Mouse (Mus musculus) hindbrain, embryonic 12.5 days (tissue): Measurements from ENCODE around the gene 6330409D20Rik. TPM values are rescaled to one million over a fixed set of nuclear protein-coding genes. Genes with fewer than 3 reads are reported as not detected.

Source experiments
- ATAC-seq: fragments of 200-750 bp; cut with Nextera tagmentation; 2 replicates; pipeline ENCODE4 v1.8.0; 2017; ENCODE audit warnings: moderate TSS enrichment; ENCODE audit not compliant: low FRiP score
- H3K27ac ChIP-seq: fragments of 300-500 bp; sonication (generic); 2 replicates; pipeline ENCODE4 v1.5.1; 2016; ENCODE audit warnings: mild to moderate bottlenecking
- H3K27me3 ChIP-seq: fragments of 300-500 bp; sonication (generic); 2 replicates; pipeline ENCODE4 v1.6.1; 2016; ENCODE audit warnings: mild to moderate bottlenecking
- H3K36me3 ChIP-seq: fragments of 300-500 bp; sonication (generic); 2 replicates; pipeline ENCODE4 v1.6.1; 2016; ENCODE audit warnings: mild to moderate bottlenecking
- H3K4me1 ChIP-seq: fragments of 300-500 bp; sonication (generic); 2 replicates; pipeline ENCODE4 v1.6.1; 2016
- H3K4me2 ChIP-seq: fragments of 300-500 bp; sonication (generic); replicated peaks from 2 replicates; pipeline ENCODE4 v1.6.1; 2016; ENCODE audit warnings: mild to moderate bottlenecking
- H3K4me3 ChIP-seq: fragments of 300-500 bp; sonication (generic); 2 replicates; pipeline ENCODE4 v1.5.1; 2016; ENCODE audit warnings: mild to moderate bottlenecking
- H3K9ac ChIP-seq: fragments of 300-500 bp; sonication (generic); 2 replicates; pipeline ENCODE4 v1.6.1; 2016; ENCODE audit warnings: mild to moderate bottlenecking, moderate library complexity
- H3K9me3 ChIP-seq: fragments of 300-500 bp; sonication (generic); replicated peaks from 2 replicates; pipeline ENCODE4 v1.6.1; 2016; ENCODE audit warnings: mild to moderate bottlenecking
- WGBS: fragments of 180-500 bp; shearing (Covaris S2); methylation state at CpG from one replicate; pipeline ENCODE4 v1.1.7; 2016; 5-methylcytosine and 5-hydroxymethylcytosine counted together
- microRNA counts: library from miRNA; unstranded; fragments of <30 nt; microRNA quantifications from one replicate; lab custom pipeline; 2017
- microRNA-seq: library from miRNA; unstranded; fragments of <30 nt; microRNA quantifications from one replicate; pipeline ENCODE4, GENCODE M21; 2017
- polyA plus RNA-seq: library from polyadenylated mRNA; unstranded; fragments of >200 nt; fragmentation: Nextera tagmentation; extraction: Ambion mirVana; gene quantifications from 2 replicates; pipeline ENCODE4 v1.2.1, GENCODE M21; 2016

6330409D20Rik gene
- polyA plus RNA-seq, 1 experiment from 2014 or later: 2.0 TPM

DNA sequence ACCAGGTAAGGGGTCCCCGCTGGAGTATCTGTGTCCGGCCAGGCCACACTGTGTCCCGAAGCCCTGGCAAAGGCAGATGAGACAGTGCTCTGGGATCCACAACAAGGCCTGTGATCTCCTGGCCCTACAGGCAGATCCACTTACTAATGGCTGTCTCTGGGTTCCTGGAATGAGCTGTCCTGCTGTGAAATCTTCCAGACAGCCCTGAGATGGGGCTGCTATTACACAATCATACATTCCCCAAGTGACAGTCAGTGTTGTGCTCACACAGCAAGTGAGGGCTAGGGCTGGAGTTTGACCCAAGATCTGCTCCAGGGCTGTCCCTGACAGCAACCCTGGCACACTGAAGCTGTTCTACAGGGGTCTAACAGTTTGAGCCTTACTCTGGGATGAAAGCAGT is 55.0 kb downstream of the 6330409D20Rik start:
- H3K4me2 ChIP-seq: no peak overlapping the region
- no peak overlapping the region for H3K4me3 ChIP-seq
- no peak for ATAC-seq
- H3K36me3 ChIP-seq: peaks cover 57% of the 10 kb centered on the region
- peaks cover 6% of the 10 kb centered on the region; the same call in 1 of the 2 replicates for H3K4me1 ChIP-seq
- H3K9ac ChIP-seq: no peak overlapping the region
- no peak overlapping the region for H3K27ac ChIP-seq
- 87% methylated on average over 3 of the region's 3 CpGs for WGBS
- no peaks in the 10 kb centered on the region for H3K9me3 ChIP-seq
- H3K27me3 ChIP-seq: no peaks in the 10 kb centered on the region

- no peak overlapping the region for H3K9ac ChIP-seq
- H3K4me1 ChIP-seq: peaks cover 7% of the 10 kb centered on the region; the same call in 1 of the 2 replicates
- no peaks in the 10 kb centered on the region for H3K27me3 ChIP-seq
- H3K36me3 ChIP-seq: peaks cover 57% of the 10 kb centered on the region
- no peak overlapping the region for H3K4me2 ChIP-seq
- 93% methylated on average over 15 of the region's 15 CpGs for WGBS
- H3K27ac ChIP-seq: no peak overlapping the region
- no peak for ATAC-seq
- no peak overlapping the region for H3K4me3 ChIP-seq
- H3K9me3 ChIP-seq: no peaks in the 10 kb centered on the region
Observed at GRCm38 (mm10) chr2:32684681-32685428, 56.0 kb downstream of the 6330409D20Rik start.

- Histone ChIP-seq H3K4me2 (no peak overlapping the region), H3K4me1 (peaks cover 7% of the 10 kb centered on the region; the same call in 1 of the 2 replicates), H3K36me3 (peaks cover 57% of the 10 kb centered on the region), H3K9me3 (no peaks in the 10 kb centered on the region), H3K9ac (no peak overlapping the region), H3K27ac (no peak overlapping the region), H3K27me3 (no peaks in the 10 kb centered on the region), H3K4me3 (no peak overlapping the region)
- WGBS: 93% methylated on average over 10 of the region's 10 CpGs
- no peak for ATAC-seq
Observed at GRCm38 (mm10) chr2:32683701-32684100, 57.1 kb downstream of the 6330409D20Rik start.

DNA sequence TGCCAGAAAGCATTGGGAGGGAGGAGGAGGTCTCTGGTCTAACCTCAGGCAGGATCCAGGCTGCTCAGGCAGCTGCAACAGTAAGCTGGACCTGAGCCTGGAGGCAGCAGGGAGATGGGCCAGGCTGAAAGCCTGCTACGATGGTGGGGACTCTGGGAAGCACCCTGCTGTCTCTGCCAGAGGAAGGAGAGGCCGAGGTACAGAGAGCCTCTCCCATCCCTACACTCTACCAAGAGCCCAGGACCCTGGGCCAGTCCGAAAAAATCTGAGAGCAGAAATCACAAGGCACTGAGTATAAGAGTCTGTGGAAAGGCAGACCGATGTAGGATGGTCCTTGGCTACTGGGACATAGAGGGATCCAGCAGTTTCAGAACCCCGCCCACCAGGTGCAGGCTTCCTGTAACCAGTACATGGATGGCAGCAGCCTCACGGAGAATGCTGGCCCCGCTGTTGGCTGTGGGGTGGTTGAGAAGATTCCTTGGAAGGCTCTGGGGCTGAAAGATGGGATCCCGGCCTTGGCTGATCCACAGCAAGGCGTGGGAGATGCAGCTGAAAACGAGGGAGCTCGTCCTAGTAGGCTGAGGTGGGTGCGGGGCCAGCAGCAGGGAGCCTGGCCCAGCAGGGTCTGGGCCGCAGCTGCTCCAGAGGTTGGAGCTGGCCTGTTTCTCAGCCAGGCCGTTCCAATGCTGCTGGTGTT is 57.9 kb downstream of the 6330409D20Rik start:
- H3K27me3 ChIP-seq: no peaks in the 10 kb centered on the region
- H3K4me3 ChIP-seq: no peak overlapping the region
- H3K4me1 ChIP-seq: peaks cover 7% of the 10 kb centered on the region; the same call in 1 of the 2 replicates
- no peak for ATAC-seq
- peaks cover 52% of the 10 kb centered on the region for H3K36me3 ChIP-seq
- WGBS: 84% methylated on average over 14 of the region's 14 CpGs
- H3K9ac ChIP-seq: no peak overlapping the region
- no peak overlapping the region for H3K27ac ChIP-seq
- H3K9me3 ChIP-seq: no peaks in the 10 kb centered on the region
- H3K4me2 ChIP-seq: no peak overlapping the region

MicroRNA genes within 50 kb of the gene (microRNA counts, 519-probe panel; counts per million panel counts)
- microRNA mmu-miR-2861 (lab: Ali Mortazavi, UCI): 470 counts per million, percentile 58 among the panel's probes with 10 or more counts

Small RNA genes within 50 kb of the gene (microRNA-seq; reads per million reads assigned to microRNA genes)
- gene Mir2861: not detected
- not detected for gene Mir3960
- not detected for gene Mir8093

Other genes with a start within 250 kb of the 6330409D20Rik start
- gene Fam102a, start 205.7 kb downstream of the 6330409D20Rik start, polyA plus RNA-seq: 12.6 and 15.5 TPM in 2 replicates
- gene Dpm2, start 170.2 kb downstream of the 6330409D20Rik start, polyA plus RNA-seq: 110 and 117 TPM in 2 replicates
- gene Pip5kl1, start 166.2 kb downstream of the 6330409D20Rik start, polyA plus RNA-seq: 4.2 and 5.0 TPM in 2 replicates
- gene 9430097D07Rik, start 165.3 kb downstream of the 6330409D20Rik start, polyA plus RNA-seq: 0.31 and 0.56 TPM in 2 replicates
- gene St6galnac4, start 153.9 kb downstream of the 6330409D20Rik start, polyA plus RNA-seq: 21.5 and 22.9 TPM in 2 replicates
- gene St6galnac6, start 141.3 kb downstream of the 6330409D20Rik start, polyA plus RNA-seq: 13.5 and 14.3 TPM in 2 replicates
- gene Ak1, start 119.3 kb downstream of the 6330409D20Rik start, polyA plus RNA-seq: 40.4 and 43.2 TPM in 2 replicates
- 31.6 and 32.1 TPM in 2 replicates for gene Eng, start 94.4 kb downstream of the 6330409D20Rik start, polyA plus RNA-seq
- gene Fpgs, start 36.9 kb downstream of the 6330409D20Rik start, polyA plus RNA-seq: 19.5 and 20.1 TPM in 2 replicates
- gene Cdk9, start 27.9 kb downstream of the 6330409D20Rik start, polyA plus RNA-seq: 99.0 and 101 TPM in 2 replicates
- 33.5 and 34.8 TPM in 2 replicates for gene Sh2d3c, start 20.0 kb downstream of the 6330409D20Rik start, polyA plus RNA-seq
- 52.1 and 55.9 TPM in 2 replicates for gene Tor2a, start 16.2 kb upstream of the 6330409D20Rik start, polyA plus RNA-seq
- 0.63 and 1.1 TPM in 2 replicates for gene Ttc16, start 34.6 kb upstream of the 6330409D20Rik start, polyA plus RNA-seq
- 4.6 and 5.6 TPM in 2 replicates for gene Ptrh1, start 34.8 kb upstream of the 6330409D20Rik start, polyA plus RNA-seq
- gene Cfap157, start 43.4 kb upstream of the 6330409D20Rik start, polyA plus RNA-seq: 0.85 and 1.5 TPM in 2 replicates
- 102 and 105 TPM in 2 replicates for gene Stxbp1, start 106.2 kb upstream of the 6330409D20Rik start, polyA plus RNA-seq
- gene Fam129b, start 135.1 kb upstream of the 6330409D20Rik start, polyA plus RNA-seq: 42.2 and 43.8 TPM in 2 replicates
- 101 and 114 TPM in 2 replicates for gene Rpl12, start 220.5 kb upstream of the 6330409D20Rik start, polyA plus RNA-seq
- 19.0 and 22.0 TPM in 2 replicates for gene Lrsam1, start 220.6 kb upstream of the 6330409D20Rik start, polyA plus RNA-seq
- 22.4 and 23.9 TPM in 2 replicates for gene Slc2a8, start 241.1 kb upstream of the 6330409D20Rik start, polyA plus RNA-seq